Mouse (Mus musculus): ENCODE data around the gene Nufip2.
"Not testable (repeated sequence)": the region's sequence is repeated elsewhere in the genome, so short reads cannot be mapped to it uniquely, and the experiment has no call there.

Gene Nufip2

DNA sequence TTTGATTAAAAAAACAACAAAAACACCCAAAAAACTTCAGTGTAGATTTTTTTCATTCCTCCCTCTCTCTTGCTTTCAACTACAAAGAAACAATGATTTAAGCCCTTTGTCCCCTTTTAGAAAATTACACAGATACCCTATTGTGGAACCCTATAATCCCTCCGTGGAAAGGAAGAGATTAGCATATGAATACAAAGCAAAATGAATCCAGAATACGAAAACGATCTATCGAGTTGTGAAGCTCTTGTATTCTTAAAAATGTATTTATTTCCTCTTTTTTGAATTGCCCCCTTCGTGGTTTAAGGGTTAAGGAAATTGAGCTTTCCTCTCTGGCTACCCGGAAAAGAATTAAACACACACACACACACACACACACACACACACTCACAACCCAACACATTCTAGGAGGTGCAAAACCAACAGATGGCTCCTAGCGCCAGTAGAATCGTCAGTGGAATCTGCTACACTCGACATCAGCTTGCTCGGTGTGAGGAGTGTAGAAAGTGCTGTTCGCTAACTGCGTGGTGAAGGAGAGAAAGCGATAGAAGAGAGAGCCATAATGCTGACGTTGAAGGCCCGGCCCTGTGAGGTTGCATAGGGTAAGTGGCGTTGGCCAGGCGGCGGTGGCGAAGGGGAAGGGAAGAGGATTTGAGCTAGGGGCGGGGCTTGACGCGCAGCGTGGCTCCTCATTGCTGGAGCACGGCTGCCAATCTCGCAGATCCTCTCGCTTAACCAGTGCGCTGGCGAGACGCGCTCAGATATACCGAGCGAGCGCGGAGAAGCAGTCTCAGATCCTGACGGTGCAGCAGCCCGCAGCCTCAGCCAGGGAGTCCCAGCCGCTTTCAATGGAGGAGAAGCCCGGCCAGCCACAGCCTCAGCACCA lies at the start of gene Nufip2:
TSS of gene Nufip2 (plus strand) at position 773 of the 883 bp plus-strand sequence.
- DNase-seq (ENCODE audit: low read depth, low spot score): peak; percentile 99

DNA sequence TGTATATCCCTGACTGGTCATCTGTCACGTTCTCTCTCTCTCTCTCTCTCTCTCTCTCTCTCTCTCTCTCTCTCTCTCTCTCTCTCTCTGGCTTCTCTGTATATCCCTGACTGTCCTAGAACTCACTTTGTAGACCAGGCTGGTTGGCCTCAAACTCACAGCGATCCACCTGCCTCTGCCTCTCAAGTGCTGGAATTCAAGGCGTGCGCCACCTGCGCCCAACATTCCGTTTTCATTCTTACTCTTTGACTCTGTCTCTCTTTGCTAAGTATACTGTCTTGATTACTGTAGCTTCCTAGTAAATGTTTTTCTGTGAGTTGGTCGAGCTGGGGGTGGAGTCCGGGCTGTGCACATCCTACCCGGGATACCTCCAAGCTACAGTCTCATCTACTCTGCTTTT lies 44.6 kb upstream of the Nufip2 start:
- DNase-seq (ENCODE audit: low read depth, low spot score): no peak

DNA sequence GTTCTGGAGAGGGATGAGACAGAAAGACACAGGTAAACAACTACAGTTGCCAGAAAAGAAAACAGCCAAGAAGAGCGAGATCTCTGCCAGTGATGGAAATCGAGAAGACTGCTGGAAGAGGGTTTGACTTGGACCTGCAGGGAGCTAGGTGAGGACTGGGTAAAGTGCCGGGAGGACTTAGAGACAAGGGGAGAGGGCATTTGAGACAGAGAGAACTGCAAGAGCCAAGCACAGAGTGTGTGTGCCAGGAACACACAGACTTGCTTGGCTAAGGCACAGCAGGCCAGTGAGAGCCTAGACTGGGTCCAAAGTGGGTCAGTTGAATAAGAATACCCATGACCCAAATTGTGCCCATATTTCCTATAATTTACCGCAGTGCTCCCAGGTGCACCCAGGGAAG lies 40.5 kb upstream of the Nufip2 start:
- no peak for DNase-seq (ENCODE audit: low read depth, low spot score)

DNA sequence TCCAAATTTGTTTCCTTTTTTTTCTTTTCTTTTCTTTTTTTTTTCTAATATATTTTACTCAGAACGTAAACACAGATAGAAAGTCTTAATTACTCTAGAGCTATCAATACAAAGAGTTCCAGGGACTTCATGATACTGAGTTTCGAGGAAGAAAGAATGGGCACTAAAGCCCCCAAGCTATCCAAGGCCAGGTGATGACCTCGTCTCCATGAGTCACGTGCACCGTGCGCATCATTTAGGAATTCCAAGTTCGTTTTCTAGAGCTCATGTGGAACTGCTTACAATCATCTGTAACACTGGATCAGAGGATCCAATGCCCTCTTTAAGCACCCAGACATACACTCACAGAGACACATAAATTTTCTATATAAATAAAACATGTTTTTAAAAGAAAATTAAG lies 37.1 kb upstream of the Nufip2 start:
- DNase-seq (ENCODE audit: low read depth, low spot score): no peak

DNA sequence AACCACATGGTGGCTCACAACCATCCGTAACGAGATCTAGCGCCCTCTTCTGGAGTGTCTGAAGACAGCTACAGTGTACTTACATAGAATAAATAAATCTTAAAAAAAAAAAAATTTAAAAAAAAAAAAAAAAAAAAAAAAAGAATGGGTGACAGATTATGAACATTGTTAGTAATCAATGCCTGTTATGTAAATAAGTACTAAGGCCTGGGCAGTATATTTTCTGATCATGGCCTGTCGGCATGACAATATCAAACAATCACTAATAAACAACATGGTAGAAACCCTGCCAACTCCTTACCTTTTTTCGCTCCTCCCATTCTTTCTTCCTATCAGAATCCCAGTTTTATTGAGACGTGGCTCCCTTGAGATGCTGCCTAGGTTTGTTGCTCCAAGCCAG lies 33.5 kb upstream of the Nufip2 start:
- DNase-seq (ENCODE audit: low read depth, low spot score): no peak

GRCm38 (mm10) chr11:77653406-77654190 lies 32.4 kb upstream of the Nufip2 start:
- DNase-seq (ENCODE audit: low read depth, low spot score): not testable (repeated sequence)

GRCm38 (mm10) chr11:77659986-77660385 lies 26.0 kb upstream of the Nufip2 start:
- DNase-seq (ENCODE audit: low read depth, low spot score): no peak

DNA sequence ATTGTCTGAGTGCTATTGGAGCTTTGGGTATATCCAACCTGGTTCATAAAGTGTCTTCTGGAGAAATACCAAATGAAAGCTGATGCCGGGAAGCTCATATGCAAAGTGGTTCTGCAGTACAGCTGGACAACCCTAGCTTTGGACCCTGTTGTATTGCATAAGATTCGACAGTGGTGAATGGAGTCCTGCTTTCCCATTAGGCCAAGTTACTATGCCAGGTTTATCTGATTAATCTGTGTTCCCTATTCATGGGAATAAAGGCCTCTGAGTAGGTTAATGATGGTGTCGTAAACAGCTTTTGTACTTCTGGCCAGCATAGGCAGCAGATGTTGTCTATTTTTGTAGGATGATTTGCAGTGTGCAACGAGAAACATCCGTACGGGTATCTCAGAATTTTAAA lies 22.3 kb upstream of the Nufip2 start:
- no peak for DNase-seq (ENCODE audit: low read depth, low spot score)

- no peak for DNase-seq (ENCODE audit: low read depth, low spot score)
Observed at GRCm38 (mm10) chr11:77664046-77664445, 21.9 kb upstream of the Nufip2 start.

DNA sequence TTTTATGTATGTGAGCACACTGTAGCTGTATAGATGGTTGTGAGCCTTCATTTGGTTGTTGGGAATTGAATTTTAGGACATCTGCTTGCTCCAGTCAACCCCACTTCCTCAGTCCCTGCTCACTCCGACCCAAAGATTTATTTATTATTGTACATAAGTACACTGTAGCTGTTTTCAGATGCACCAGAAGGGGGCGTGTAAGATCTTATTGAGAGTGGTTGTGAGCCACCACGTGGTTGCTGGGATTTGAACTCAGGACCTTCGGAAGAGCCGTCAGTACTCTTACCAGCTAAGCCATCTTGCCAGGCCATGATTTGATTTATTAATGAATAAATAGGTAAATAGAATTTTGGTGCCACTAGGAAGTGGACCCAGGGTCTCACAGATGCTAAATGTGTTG lies 20.6 kb upstream of the Nufip2 start:
- DNase-seq (ENCODE audit: low read depth, low spot score): not testable (repeated sequence)

DNA sequence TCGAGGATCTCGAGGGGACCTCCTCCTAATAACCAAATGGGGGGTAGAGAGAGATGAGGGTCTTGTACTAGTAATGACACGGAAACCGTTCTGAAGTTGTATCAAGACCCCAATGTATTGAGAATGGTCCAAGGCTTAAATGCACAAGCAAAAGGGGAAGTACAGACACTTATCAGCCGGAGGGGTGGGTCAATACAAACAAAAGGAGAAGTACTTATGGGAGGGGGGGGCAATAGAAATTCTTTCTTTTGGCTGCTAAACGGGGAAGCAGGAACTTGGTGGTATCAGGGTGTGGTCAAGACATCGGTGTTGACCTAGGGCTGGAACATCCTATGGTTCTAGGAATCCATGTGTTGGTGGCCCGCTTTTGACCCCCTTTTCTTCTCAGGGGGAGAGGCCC lies 19.2 kb upstream of the Nufip2 start:
- not testable (repeated sequence) for DNase-seq (ENCODE audit: low read depth, low spot score)

- DNase-seq (ENCODE audit: low read depth, low spot score): no peak
Observed at GRCm38 (mm10) chr11:77672746-77673145, 13.2 kb upstream of the Nufip2 start.

- peak; percentile 22 for DNase-seq (ENCODE audit: low read depth, low spot score)
Observed at GRCm38 (mm10) chr11:77673428-77673991, 12.4 kb upstream of the Nufip2 start.

DNA sequence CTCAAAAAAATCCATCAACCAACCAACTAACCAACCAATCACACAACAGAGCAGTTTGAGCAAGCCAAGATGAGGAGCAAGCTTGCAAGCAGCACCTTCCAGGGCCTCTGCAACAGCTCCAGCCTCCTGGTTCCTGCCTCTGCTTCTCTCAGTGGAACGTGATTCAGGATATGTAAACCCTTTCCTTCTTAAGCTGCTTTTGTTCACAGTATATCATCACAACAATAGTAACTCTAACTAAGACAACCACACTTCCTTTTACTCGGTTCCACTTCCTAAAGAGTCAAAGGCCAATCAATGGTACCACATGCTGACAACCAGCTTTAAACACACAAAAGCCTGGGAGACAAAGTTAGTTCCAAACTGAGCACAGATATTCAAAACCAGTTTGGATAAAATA lies 5.9 kb upstream of the Nufip2 start:
- DNase-seq (ENCODE audit: low read depth, low spot score): no peak

DNA sequence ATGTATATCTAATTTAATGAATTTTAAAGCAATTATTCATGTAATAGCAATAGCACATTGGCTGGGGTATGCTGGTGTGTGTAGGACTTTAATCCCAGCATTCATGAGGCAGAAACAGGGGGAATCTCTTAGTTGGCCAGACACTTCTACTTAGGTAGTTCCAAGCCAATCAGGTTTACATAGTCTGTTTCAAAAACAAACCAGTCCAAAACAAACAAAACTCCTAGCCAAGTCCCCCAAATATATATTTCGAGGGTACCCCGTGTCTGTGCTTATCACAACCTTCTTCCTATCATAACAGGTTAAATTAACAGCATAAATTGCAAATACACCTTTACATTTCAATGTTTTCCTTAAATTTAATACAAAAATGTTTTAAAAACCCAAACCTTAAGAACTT lies 1.1 kb upstream of the Nufip2 start:
- DNase-seq (ENCODE audit: low read depth, low spot score): no peak

DNA sequence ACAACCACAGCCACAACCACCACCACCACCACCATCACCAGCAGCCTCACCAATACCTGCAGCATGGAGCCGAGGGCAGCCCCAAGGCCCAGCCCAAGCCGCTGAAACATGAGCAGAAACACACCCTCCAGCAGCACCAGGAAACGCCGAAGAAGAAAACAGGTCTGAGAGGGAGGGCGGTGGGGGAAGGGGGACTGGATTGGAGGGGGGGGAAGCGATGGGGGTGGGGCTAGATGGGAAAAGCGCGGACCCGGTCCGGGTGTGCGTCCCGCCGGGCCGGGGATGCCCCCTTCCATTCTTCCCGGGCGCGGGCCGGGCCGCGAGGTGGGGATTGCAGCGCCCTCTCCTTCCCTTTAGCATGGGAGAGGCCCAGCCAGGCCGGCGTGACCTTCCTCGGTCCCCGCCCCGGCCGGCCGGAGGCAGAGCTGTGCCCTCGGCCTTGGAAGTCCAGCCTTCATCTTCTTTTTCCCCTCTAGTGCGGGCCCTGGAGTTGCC lies 438 bp downstream of the Nufip2 start:
- DNase-seq (ENCODE audit: low read depth, low spot score): peak; percentile 33

- peak; percentile 74 for DNase-seq (ENCODE audit: low read depth, low spot score)
Observed at GRCm38 (mm10) chr11:77686841-77687540, 1.0 kb downstream of the Nufip2 start.

- DNase-seq (ENCODE audit: low read depth, low spot score): peak; percentile 43
Observed at GRCm38 (mm10) chr11:77687541-77688131, 1.7 kb downstream of the Nufip2 start.

- DNase-seq (ENCODE audit: low read depth, low spot score): no peak
Observed at GRCm38 (mm10) chr11:77693026-77693425, 7.1 kb downstream of the Nufip2 start.

DNA sequence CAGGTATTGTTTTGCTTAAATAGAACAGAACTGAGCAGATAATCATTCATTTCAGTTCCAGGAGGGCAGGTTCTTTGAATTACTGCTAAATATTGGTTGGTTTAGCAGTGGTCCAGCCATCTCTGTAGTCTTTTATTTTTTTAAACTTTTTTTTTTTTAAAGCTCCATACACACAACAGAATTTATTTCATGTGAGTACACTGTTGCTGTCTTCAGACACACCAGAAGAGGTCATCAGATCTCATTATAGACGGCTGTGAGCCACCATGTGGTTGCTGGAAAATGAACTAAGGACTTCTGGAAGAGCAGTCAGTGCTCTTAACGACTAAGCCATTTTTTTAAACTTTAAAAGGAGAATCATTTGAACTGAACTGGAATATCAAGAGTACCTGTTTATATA lies 11.3 kb downstream of the Nufip2 start:
- DNase-seq (ENCODE audit: low read depth, low spot score): no peak

GRCm38 (mm10) chr11:77705920-77706319 lies 20.0 kb downstream of the Nufip2 start:
- no peak for DNase-seq (ENCODE audit: low read depth, low spot score)
